Mouse (Mus musculus): ENCODE measurements at regions not wholly inside any gene's neighbourhood (a gene's known extent, or its start where the extent isn't known, plus 50 kb on each side); places are given as distances from the start of the nearest gene placed in this dataset.

DNA sequence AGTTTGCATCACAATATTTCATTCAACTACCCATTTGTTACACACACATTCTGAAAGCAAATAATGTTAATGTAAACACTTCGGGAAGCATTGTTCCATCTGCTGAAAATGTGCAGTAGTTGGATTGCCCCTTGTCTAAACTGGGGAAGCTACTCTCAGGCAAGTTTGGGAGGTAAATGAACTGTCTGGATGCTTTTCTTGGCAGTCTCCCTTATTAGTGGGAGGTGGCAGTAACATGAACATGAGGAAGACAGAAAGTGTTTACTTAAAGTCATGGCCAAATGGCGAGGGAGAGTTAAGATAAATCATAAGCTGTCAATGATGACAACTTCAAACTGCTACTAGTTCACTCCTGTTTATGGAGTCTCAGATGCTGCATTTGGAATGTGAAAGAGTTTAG, 332.0 kb downstream of the Osr1 start:
- WGBS = 84% methylated on average over 2 of the region's 2 CpGs
- H3K4me3 ChIP-seq = no peak overlapping the region
- no peak for ATAC-seq (ENCODE audit: low FRiP score, low read depth)
- no peaks in the 10 kb centered on the region for H3K4me1 ChIP-seq (replicated peaks)
- H3K27me3 ChIP-seq = no peaks in the 10 kb centered on the region
- no peaks in the 10 kb centered on the region for H3K36me3 ChIP-seq
- no peak overlapping the region for H3K9ac ChIP-seq
- no peak overlapping the region for H3K27ac ChIP-seq (replicated peaks)
- H3K4me2 ChIP-seq = no peak overlapping the region
- H3K9me3 ChIP-seq = no peaks in the 10 kb centered on the region

DNA sequence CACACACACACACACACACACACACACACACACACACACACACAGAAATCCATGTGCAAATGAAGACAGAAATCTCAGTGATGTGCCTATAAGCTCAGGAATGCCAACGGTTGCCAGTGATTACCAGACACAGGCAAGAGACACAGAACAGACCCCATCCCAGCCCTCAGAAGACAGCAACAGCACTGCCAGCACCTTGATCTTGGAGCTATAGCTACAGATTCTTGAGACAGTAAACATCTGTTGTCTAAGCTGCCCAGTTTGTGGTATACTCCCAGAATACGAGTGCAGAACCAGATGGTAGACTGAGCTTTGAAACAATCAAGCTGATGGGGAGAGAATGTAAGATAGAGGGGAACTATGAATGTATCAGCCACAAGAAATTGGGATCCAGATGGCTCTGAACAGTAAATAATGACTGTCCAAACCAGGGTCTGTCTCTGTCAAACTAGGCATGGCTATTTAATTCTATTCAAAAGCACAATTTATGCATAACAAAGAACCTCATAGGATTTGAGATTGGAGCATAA, 333.9 kb downstream of the Osr1 start:
- Histone ChIP-seq H3K27me3 (no peaks in the 10 kb centered on the region), H3K27ac (replicated peaks) (no peak overlapping the region), H3K9ac (no peak overlapping the region), H3K36me3 (no peaks in the 10 kb centered on the region), H3K4me3 (no peak overlapping the region), H3K4me2 (no peak overlapping the region), H3K9me3 (no peaks in the 10 kb centered on the region), H3K4me1 (replicated peaks) (no peaks in the 10 kb centered on the region)
- 54% methylated on average over 2 of the region's 2 CpGs for WGBS
- ATAC-seq (ENCODE audit: low FRiP score, low read depth) = no peak

DNA sequence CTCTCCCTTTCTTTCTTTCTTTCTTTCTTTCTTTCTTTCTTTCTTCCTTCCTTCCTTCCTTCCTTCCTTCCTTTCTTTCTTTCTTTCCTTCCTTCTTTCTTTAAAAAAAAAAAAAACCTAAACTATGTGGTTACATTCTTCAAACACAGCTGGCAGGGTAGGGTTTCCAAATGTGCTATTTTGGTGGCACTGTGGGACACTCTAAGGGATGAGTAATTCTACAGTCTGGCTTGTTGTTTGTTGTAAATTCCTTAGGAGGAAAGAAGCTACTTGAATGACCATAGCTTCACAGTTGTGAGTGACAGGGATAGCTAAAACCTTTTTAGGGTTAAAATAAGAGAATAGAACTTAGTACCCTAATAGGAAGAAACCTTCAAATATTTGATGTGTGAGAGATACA, 342.4 kb downstream of the Osr1 start:
- no peak overlapping the region for H3K27ac ChIP-seq (replicated peaks)
- H3K36me3 ChIP-seq = no peaks in the 10 kb centered on the region
- no peak overlapping the region for H3K4me2 ChIP-seq
- H3K4me1 ChIP-seq (replicated peaks) = no peaks in the 10 kb centered on the region
- no peak overlapping the region for H3K9ac ChIP-seq
- no peaks in the 10 kb centered on the region for H3K27me3 ChIP-seq
- no peak for ATAC-seq (ENCODE audit: low FRiP score, low read depth)
- H3K4me3 ChIP-seq = no peak overlapping the region
- H3K9me3 ChIP-seq = no peaks in the 10 kb centered on the region

DNA sequence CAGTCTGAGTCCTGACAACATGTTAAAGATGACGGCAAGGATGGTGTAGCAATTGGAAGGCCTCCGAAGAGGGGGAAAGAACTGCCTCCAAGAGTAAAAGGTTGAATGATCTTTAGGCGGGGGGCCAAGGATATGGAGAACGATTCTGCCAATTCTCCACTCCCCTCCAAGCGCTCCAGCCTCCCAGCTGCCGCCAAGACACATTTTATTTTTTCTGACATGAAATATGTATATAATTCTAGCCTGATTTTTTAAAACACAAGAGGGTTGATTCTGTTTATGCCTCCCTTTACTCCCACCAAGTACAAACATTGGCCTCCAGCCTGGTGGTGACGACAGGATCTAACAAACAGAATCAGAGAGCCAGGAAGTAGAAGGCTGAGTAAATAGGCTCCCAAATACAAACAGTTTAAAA, 345.8 kb downstream of the Osr1 start:
- Histone ChIP-seq H3K4me1 (replicated peaks) (no peaks in the 10 kb centered on the region), H3K9ac (no peak overlapping the region), H3K27me3 (no peaks in the 10 kb centered on the region), H3K36me3 (no peaks in the 10 kb centered on the region), H3K9me3 (no peaks in the 10 kb centered on the region), H3K4me3 (no peak overlapping the region), H3K4me2 (no peak overlapping the region), H3K27ac (replicated peaks) (no peak overlapping the region)
- 73% methylated on average over 7 of the region's 7 CpGs for WGBS
- ATAC-seq (ENCODE audit: low FRiP score, low read depth) = no peak

GRCm38 (mm10) chr12:9918026-9918425, 348.1 kb downstream of the Osr1 start:
- H3K27ac ChIP-seq (replicated peaks) = no peak overlapping the region
- H3K9ac ChIP-seq = no peak overlapping the region
- no peaks in the 10 kb centered on the region for H3K27me3 ChIP-seq
- H3K4me2 ChIP-seq = no peak overlapping the region
- no peak overlapping the region for H3K4me3 ChIP-seq
- H3K4me1 ChIP-seq (replicated peaks) = no peaks in the 10 kb centered on the region
- H3K9me3 ChIP-seq = no peaks in the 10 kb centered on the region
- H3K36me3 ChIP-seq = no peaks in the 10 kb centered on the region
- WGBS = 83% methylated on average over 4 of the region's 4 CpGs
- ATAC-seq (ENCODE audit: low FRiP score, low read depth) = no peak

DNA sequence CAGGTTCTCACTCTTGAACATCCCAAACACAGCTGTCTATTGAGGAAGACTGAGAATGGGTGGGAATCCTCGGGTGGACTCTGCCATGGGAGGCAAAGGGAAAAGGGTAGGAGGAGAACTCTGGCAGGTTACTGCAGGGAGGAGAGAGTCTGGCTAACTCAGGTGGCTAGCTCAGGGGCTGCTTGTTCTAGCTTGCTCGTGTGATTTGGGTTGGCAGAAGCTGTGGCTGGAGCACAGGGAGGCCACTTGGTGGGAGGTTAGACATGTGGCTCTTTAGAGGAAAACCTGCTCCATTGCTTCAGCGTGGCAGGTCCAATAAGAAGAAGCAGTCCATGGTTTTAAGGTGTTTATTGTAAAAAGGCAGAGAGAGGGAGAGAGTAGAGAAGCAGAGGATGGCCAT, 349.1 kb downstream of the Osr1 start:
- Histone ChIP-seq H3K36me3 (no peaks in the 10 kb centered on the region), H3K27ac (replicated peaks) (no peak overlapping the region), H3K4me1 (replicated peaks) (no peaks in the 10 kb centered on the region), H3K27me3 (no peaks in the 10 kb centered on the region), H3K9me3 (no peaks in the 10 kb centered on the region), H3K4me2 (no peak overlapping the region), H3K4me3 (no peak overlapping the region), H3K9ac (no peak overlapping the region)
- no peak for ATAC-seq (ENCODE audit: low FRiP score, low read depth)
- 73% methylated on average over 3 of the region's 3 CpGs for WGBS

DNA sequence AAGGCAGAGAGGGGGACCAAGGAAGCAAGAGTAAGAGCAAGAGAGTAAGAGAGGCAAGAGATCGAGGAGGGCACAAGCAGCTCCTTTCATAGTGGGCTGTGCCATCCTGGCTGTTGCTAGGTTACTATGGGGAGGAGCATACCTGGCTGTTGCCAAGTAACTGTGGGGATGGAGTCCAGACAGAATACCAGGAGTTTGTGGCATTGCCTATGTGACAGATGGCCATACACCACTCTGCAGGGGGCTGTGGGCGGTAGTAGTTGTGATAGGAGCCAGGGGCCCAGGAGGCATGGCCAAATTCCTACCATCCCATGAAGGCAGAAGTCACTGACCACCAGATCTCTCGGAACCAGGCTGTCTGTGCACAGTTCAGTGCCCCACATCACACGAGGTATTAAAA, 349.5 kb downstream of the Osr1 start:
- WGBS = 60% methylated on average over 4 of the region's 4 CpGs
- Histone ChIP-seq H3K9ac (no peak overlapping the region), H3K4me1 (replicated peaks) (no peaks in the 10 kb centered on the region), H3K4me2 (no peak overlapping the region), H3K9me3 (no peaks in the 10 kb centered on the region), H3K27me3 (no peaks in the 10 kb centered on the region), H3K36me3 (no peaks in the 10 kb centered on the region), H3K27ac (replicated peaks) (no peak overlapping the region), H3K4me3 (no peak overlapping the region)
- ATAC-seq (ENCODE audit: low FRiP score, low read depth) = peak; percentile 66; the same call in 1 of the 2 replicates

GRCm38 (mm10) chr12:9920401-9920800, 350.5 kb downstream of the Osr1 start:
- no peak for ATAC-seq (ENCODE audit: low FRiP score, low read depth)
- no peak overlapping the region for H3K9ac ChIP-seq
- H3K4me3 ChIP-seq = no peak overlapping the region
- no peak overlapping the region for H3K4me2 ChIP-seq
- H3K4me1 ChIP-seq (replicated peaks) = no peaks in the 10 kb centered on the region
- no peak overlapping the region for H3K27ac ChIP-seq (replicated peaks)
- H3K9me3 ChIP-seq = no peaks in the 10 kb centered on the region
- no peaks in the 10 kb centered on the region for H3K27me3 ChIP-seq
- 84% methylated on average over 2 of the region's 2 CpGs for WGBS
- no peaks in the 10 kb centered on the region for H3K36me3 ChIP-seq

- Histone ChIP-seq H3K4me3 (no peak overlapping the region), H3K27ac (replicated peaks) (no peak overlapping the region), H3K36me3 (no peaks in the 10 kb centered on the region), H3K27me3 (no peaks in the 10 kb centered on the region), H3K4me2 (no peak overlapping the region), H3K4me1 (replicated peaks) (no peaks in the 10 kb centered on the region), H3K9ac (no peak overlapping the region), H3K9me3 (no peaks in the 10 kb centered on the region)
- WGBS = 93% methylated on average over 2 of the region's 2 CpGs
- ATAC-seq (ENCODE audit: low FRiP score, low read depth) = no peak
Observed at GRCm38 (mm10) chr12:9921591-9922198, 351.8 kb downstream of the Osr1 start.

GRCm38 (mm10) chr12:9924561-9924960, 354.6 kb downstream of the Osr1 start:
- no peak overlapping the region for H3K4me2 ChIP-seq
- no peak overlapping the region for H3K27ac ChIP-seq (replicated peaks)
- no peaks in the 10 kb centered on the region for H3K9me3 ChIP-seq
- WGBS = 79% methylated on average over 3 of the region's 3 CpGs
- H3K27me3 ChIP-seq = no peaks in the 10 kb centered on the region
- no peak for ATAC-seq (ENCODE audit: low FRiP score, low read depth)
- no peak overlapping the region for H3K9ac ChIP-seq
- H3K4me1 ChIP-seq (replicated peaks) = no peaks in the 10 kb centered on the region
- H3K4me3 ChIP-seq = no peak overlapping the region
- H3K36me3 ChIP-seq = no peaks in the 10 kb centered on the region

DNA sequence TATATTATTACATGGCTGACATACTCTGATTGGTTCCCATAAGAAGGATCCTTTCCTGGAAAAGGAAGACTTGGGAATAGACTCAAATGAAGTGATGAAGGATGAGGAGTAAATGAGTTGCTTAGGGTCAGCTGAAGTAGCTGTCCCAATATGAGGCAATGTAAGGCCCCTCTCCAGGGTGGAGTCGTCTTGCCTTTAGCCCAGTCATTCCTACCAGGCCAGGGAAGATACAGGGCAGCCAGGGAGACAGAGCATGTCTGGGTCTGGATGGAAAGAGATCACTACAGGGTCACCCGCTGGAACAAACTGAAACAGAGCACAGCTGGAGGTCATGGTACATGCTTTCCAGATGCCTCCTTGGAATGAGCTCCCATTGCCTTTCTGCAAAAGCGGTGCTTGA, 364.2 kb downstream of the Osr1 start:
- ATAC-seq (ENCODE audit: low FRiP score, low read depth) = no peak
- no peak overlapping the region for H3K9ac ChIP-seq
- no peaks in the 10 kb centered on the region for H3K4me1 ChIP-seq (replicated peaks)
- no peaks in the 10 kb centered on the region for H3K36me3 ChIP-seq
- 85% methylated on average over 3 of the region's 3 CpGs for WGBS
- H3K4me2 ChIP-seq = no peak overlapping the region
- H3K27me3 ChIP-seq = no peaks in the 10 kb centered on the region
- H3K27ac ChIP-seq (replicated peaks) = no peak overlapping the region
- no peaks in the 10 kb centered on the region for H3K9me3 ChIP-seq
- no peak overlapping the region for H3K4me3 ChIP-seq

DNA sequence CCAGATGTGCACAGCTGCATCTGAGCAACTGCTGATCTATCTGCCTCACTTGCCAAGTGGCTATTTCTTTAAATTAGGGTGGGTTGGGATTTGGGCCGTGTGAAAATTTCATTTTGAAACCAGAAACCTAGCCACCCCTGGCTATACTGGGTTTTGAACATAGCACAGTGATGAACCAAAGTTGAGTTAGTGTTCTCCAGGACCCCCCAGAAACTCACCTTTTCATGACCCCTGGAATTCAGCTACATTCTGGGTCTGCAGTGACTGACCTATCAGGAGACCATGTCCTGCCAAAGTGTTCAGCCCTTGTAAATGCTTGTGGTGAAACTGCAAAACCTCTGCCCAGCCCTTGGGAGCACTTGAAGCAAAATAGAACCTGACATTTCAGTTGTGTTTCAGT, 371.4 kb downstream of the Osr1 start:
- no peaks in the 10 kb centered on the region for H3K9me3 ChIP-seq
- 68% methylated on average over 1 of the region's 1 CpGs for WGBS
- no peak overlapping the region for H3K4me3 ChIP-seq
- no peaks in the 10 kb centered on the region for H3K27me3 ChIP-seq
- H3K4me2 ChIP-seq = no peak overlapping the region
- no peak overlapping the region for H3K27ac ChIP-seq (replicated peaks)
- no peaks in the 10 kb centered on the region for H3K4me1 ChIP-seq (replicated peaks)
- H3K36me3 ChIP-seq = no peaks in the 10 kb centered on the region
- H3K9ac ChIP-seq = no peak overlapping the region
- no peak for ATAC-seq (ENCODE audit: low FRiP score, low read depth)

GRCm38 (mm10) chr12:9941823-9942222, 371.9 kb downstream of the Osr1 start:
- no peaks in the 10 kb centered on the region for H3K9me3 ChIP-seq
- no peak for ATAC-seq (ENCODE audit: low FRiP score, low read depth)
- no peaks in the 10 kb centered on the region for H3K27me3 ChIP-seq
- no peak overlapping the region for H3K9ac ChIP-seq
- H3K4me2 ChIP-seq = no peak overlapping the region
- H3K4me3 ChIP-seq = no peak overlapping the region
- WGBS = 90% methylated on average over 3 of the region's 3 CpGs
- no peaks in the 10 kb centered on the region for H3K4me1 ChIP-seq (replicated peaks)
- no peaks in the 10 kb centered on the region for H3K36me3 ChIP-seq
- no peak overlapping the region for H3K27ac ChIP-seq (replicated peaks)

Measured in hindbrain, embryonic 15.5 days (tissue).